Comparison of ENCODE assay signal across 26 mouse cellular contexts in the genomic region with DNA sequence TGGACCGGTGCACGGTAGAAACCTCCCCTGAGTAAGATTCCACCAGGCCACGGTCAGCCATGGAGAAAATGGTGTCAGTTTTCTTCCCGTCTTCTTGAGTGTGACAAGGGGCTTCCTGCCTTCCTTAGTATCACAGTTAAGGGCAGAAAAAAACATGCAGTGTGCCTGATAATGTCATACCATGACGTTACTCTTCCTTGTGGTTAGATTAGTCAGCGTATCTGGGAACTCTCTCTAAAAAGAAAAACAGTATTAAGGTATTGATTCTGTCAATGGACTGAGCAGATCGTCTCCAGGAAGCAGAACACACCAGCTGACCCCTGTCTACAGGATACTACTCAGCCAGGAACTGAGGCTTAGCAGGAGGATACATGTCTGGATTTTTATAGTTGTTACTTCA. TPM values are rescaled to one million over a fixed set of nuclear protein-coding genes. Genes with fewer than 3 reads are reported as not detected.
A peak's percentile ranks its signal among the peaks of the same experiment; 100 is the strongest.
DNase-seq lines count a peak whose midpoint lies in the region; ATAC-seq and TF ChIP-seq lines count a peak whose summit lies in the region.
"Had no signal": no experiment of that assay in that cellular context is flagged by ENCODE, and none has a peak within 500 bp of the region (broad histone marks: within the 10 kb centered on the region; RNA-seq: fewer than 3 reads in every experiment).

No protein-coding gene starts in this region.

- H3K9ac ChIP-seq in kidney, embryonic 16.5 days (replicated peaks; ENCODE audit: low read length) = no peak overlapping the region
- H3K9ac ChIP-seq in kidney, embryonic 14.5 days (ENCODE audit: low read depth, low read length) = no peak overlapping the region
- peak overlapping the region; percentile 69 for H3K9ac ChIP-seq in MEL (ENCODE audit: control insufficient read depth, low read depth, low read length, poor library complexity, severe bottlenecking)
- no peak overlapping the region for H3K9ac ChIP-seq in liver, embryonic 14.5 days (replicated peaks)
- H3K9ac ChIP-seq: limb, embryonic 12.5 days had no signal

- no peaks in the 10 kb centered on the region for H3K9me3 ChIP-seq in kidney, embryonic 16.5 days (ENCODE audit: low read length)
- no peaks in the 10 kb centered on the region for H3K9me3 ChIP-seq in kidney, embryonic 14.5 days (ENCODE audit: control insufficient read depth, low read length)
- no peaks in the 10 kb centered on the region for H3K9me3 ChIP-seq in MEL (replicated peaks; ENCODE audit: insufficient read depth, low read length)
- H3K9me3 ChIP-seq in liver, embryonic 14.5 days (ENCODE audit: control insufficient read depth, low read length) = no peaks in the 10 kb centered on the region
- H3K9me3 ChIP-seq: G1E; heart, embryonic 10.5 days; hindbrain, embryonic 10.5 days; limb, embryonic 12.5 days; midbrain, embryonic 10.5 days had no signal

- no peak for TF ChIP-seq CTCF in MEL (IDR thresholded peaks at IDR 0.05 in 2 of 3, conservative IDR thresholded peaks at IDR 0.05 in 1 of 3; ENCODE audit: control insufficient read depth in 1 of 3, insufficient read depth in 1 of 3, low read depth in 2 of 3, low read length in 3 of 3, poor library complexity in 1 of 3, severe bottlenecking in 1 of 3)
- no peak for TF ChIP-seq CTCF in liver, embryonic 14.5 days (IDR thresholded peaks at IDR 0.05; ENCODE audit: low read depth)
- TF ChIP-seq CTCF in small intestine, adult 2 months (IDR thresholded peaks at IDR 0.05; ENCODE audit: extremely low read depth, insufficient read length, insufficient replicate concordance, low read depth, low read length) = no peak

- 42% methylated on average over 7 of the region's 7 CpGs for WGBS in kidney, embryonic 16.5 days
- 37% methylated on average over 7 of the region's 7 CpGs for WGBS in kidney, embryonic 14.5 days
- 15% methylated on average over 7 of the region's 7 CpGs for WGBS in liver, embryonic 14.5 days (ENCODE audit: insufficient replicate concordance)
- 66% methylated on average over 7 of the region's 7 CpGs for WGBS in small intestine, adult 2 months

- peak in 1 of 2 experiments; percentile 36; a peak in 1 of 4 replicates for TF ChIP-seq POLR2A in MEL (IDR thresholded peaks at IDR 0.05; ENCODE audit: control insufficient read depth in 1 of 2, insufficient read depth in 1 of 2, low read depth in 1 of 2, low read length in 2 of 2, poor library complexity in 1 of 2)
- no peak for TF ChIP-seq POLR2A in small intestine, adult 2 months (IDR thresholded peaks at IDR 0.05; ENCODE audit: low read depth, low read length)

- ATAC-seq in kidney, embryonic 16.5 days (ENCODE audit: low FRiP score, low TSS enrichment) = no peak
- no peak for ATAC-seq in kidney, embryonic 14.5 days (ENCODE audit: low FRiP score, low TSS enrichment)
- peak; percentile 41; the same call in 1 of the 2 replicates for ATAC-seq in liver, embryonic 14.5 days (ENCODE audit: insufficient read depth)
- ATAC-seq: forebrain, embryonic 14.5 days; hindbrain, postnatal 0 days; intestine, embryonic 16.5 days had no signal

- H3K27ac ChIP-seq in kidney, embryonic 16.5 days (ENCODE audit: low read length) = peak overlapping the region; percentile 47; the same call in 1 of the 2 replicates
- H3K27ac ChIP-seq in kidney, embryonic 14.5 days (ENCODE audit: low read depth, low read length) = no peak overlapping the region
- peak overlapping the region; percentile 84 for H3K27ac ChIP-seq in MEL (ENCODE audit: control insufficient read depth, low read depth, low read length)
- no peak overlapping the region for H3K27ac ChIP-seq in liver, embryonic 14.5 days
- H3K27ac ChIP-seq in small intestine, adult 2 months (ENCODE audit: insufficient read depth, low read depth, low read length) = peak overlapping the region; percentile 21; the same call in 1 of the 2 replicates
- H3K27ac ChIP-seq: heart, embryonic 10.5 days; hindbrain, embryonic 10.5 days; hindbrain, postnatal 0 days; limb, embryonic 12.5 days; midbrain, embryonic 10.5 days; stomach, postnatal 0 days had no signal

- peak; percentile 87 for DNase-seq in MEL (ENCODE audit: low read depth, low spot score)
- no peak for DNase-seq in liver, embryonic 14.5 days (ENCODE audit: low read depth in 3 of 3, low spot score in 3 of 3)
- no peak for DNase-seq in frontal cortex, postnatal 14 days (ENCODE audit: low spot score in 2 of 2)
- DNase-seq in left cerebral cortex, postnatal 36 days (ENCODE audit: low spot score in 2 of 2) = no peak
- DNase-seq: adrenal gland, postnatal 10 days; B cell, adult 2 months; cerebellum, adult 18-20 months; cerebellum, postnatal 25 days; gastrocnemius, postnatal 10 days; lung, adult 2 months; lung, postnatal 14 days; thymus, adult 2 months; thymus, postnatal 4 days had no signal

- no peak overlapping the region for H3K4me2 ChIP-seq in kidney, embryonic 16.5 days (replicated peaks; ENCODE audit: low read depth, low read length)
- H3K4me2 ChIP-seq in kidney, embryonic 14.5 days (replicated peaks; ENCODE audit: low read depth, low read length) = no peak overlapping the region
- no peak overlapping the region for H3K4me2 ChIP-seq in liver, embryonic 14.5 days (ENCODE audit: low read depth)
- H3K4me2 ChIP-seq: limb, embryonic 12.5 days had no signal

- intact Hi-C loops in left cerebral cortex, postnatal 36 days (cut with DNase I) = no loop called here

- no peak for TF ChIP-seq RAD21 in MEL (IDR thresholded peaks at IDR 0.05; ENCODE audit: low read depth, low read length)

- H3K4me1 ChIP-seq in kidney, embryonic 16.5 days (ENCODE audit: insufficient read depth, low read length) = peaks cover 8% of the 10 kb centered on the region; the same call in 1 of the 2 replicates
- no peaks in the 10 kb centered on the region for H3K4me1 ChIP-seq in kidney, embryonic 14.5 days (ENCODE audit: control insufficient read depth, insufficient read depth, low read length)
- peaks cover 36 to 43% of the 10 kb centered on the region in 2 experiments for H3K4me1 ChIP-seq in MEL (ENCODE audit: control insufficient read depth in 1 of 2, insufficient read depth in 2 of 2, low read length in 2 of 2)
- H3K4me1 ChIP-seq in liver, embryonic 14.5 days (replicated peaks; ENCODE audit: control insufficient read depth in 2 of 2, insufficient read depth in 2 of 2, low read length in 1 of 2) = peaks cover 0 to 19% of the 10 kb centered on the region in 2 experiments; a peak in 2 of 4 replicates
- peaks cover 5% of the 10 kb centered on the region; the same call in 1 of the 2 replicates for H3K4me1 ChIP-seq in small intestine, adult 2 months (ENCODE audit: control insufficient read depth, insufficient read depth, insufficient read length, low read length)
- H3K4me1 ChIP-seq: hindbrain, embryonic 10.5 days; limb, embryonic 12.5 days; midbrain, embryonic 10.5 days had no signal

- peak; percentile 89 to 94 for TF ChIP-seq EP300 in MEL (IDR thresholded peaks at IDR 0.05; ENCODE audit: low read depth in 1 of 2, low read length in 2 of 2)
- no peak for TF ChIP-seq EP300 in liver, embryonic 14.5 days (IDR thresholded peaks at IDR 0.05; ENCODE audit: low read depth)

- no peaks in the 10 kb centered on the region for H3K27me3 ChIP-seq in kidney, embryonic 16.5 days (ENCODE audit: insufficient read depth, low read length)
- no peaks in the 10 kb centered on the region for H3K27me3 ChIP-seq in kidney, embryonic 14.5 days (ENCODE audit: control insufficient read depth, insufficient read depth, low read length)
- no peaks in the 10 kb centered on the region for H3K27me3 ChIP-seq in MEL (ENCODE audit: control insufficient read depth in 1 of 2, insufficient read depth in 2 of 2, low read length in 2 of 2)
- no peaks in the 10 kb centered on the region for H3K27me3 ChIP-seq in liver, embryonic 14.5 days (ENCODE audit: control insufficient read depth, insufficient read depth, low read length)
- H3K27me3 ChIP-seq in small intestine, adult 2 months (ENCODE audit: control insufficient read depth, insufficient read depth, low read length) = no peaks in the 10 kb centered on the region
- H3K27me3 ChIP-seq: CH12.LX; limb, embryonic 12.5 days had no signal

- no peaks in the 10 kb centered on the region for H3K79me2 ChIP-seq in MEL (ENCODE audit: control insufficient read depth, insufficient read depth, low read length, poor library complexity)

- H3K36me3 ChIP-seq in kidney, embryonic 16.5 days (ENCODE audit: insufficient read depth, low read length) = no peaks in the 10 kb centered on the region
- no peaks in the 10 kb centered on the region for H3K36me3 ChIP-seq in kidney, embryonic 14.5 days (ENCODE audit: control insufficient read depth, insufficient read depth, low read length)
- H3K36me3 ChIP-seq in MEL (ENCODE audit: control insufficient read depth in 1 of 2, insufficient read depth in 2 of 2, low read length in 2 of 2) = peaks cover 0 to 40% of the 10 kb centered on the region in 2 experiments; a peak in 2 of 4 replicates
- no peaks in the 10 kb centered on the region for H3K36me3 ChIP-seq in liver, embryonic 14.5 days (replicated peaks; ENCODE audit: control insufficient read depth, insufficient read depth, low read depth)
- H3K36me3 ChIP-seq in small intestine, adult 2 months (ENCODE audit: control insufficient read depth, insufficient read depth, low read length) = no peaks in the 10 kb centered on the region
- H3K36me3 ChIP-seq: G1E had no signal

- no peak overlapping the region for H3K4me3 ChIP-seq in kidney, embryonic 16.5 days (ENCODE audit: low read length)
- no peak overlapping the region for H3K4me3 ChIP-seq in kidney, embryonic 14.5 days (ENCODE audit: low read length)
- H3K4me3 ChIP-seq in MEL (ENCODE audit: control insufficient read depth in 1 of 2, insufficient read depth in 1 of 2, low read depth in 2 of 2, low read length in 2 of 2) = peak overlapping the region; percentile 46 to 52
- no peak overlapping the region for H3K4me3 ChIP-seq in liver, embryonic 14.5 days (ENCODE audit: insufficient read depth in 1 of 2, low read depth in 2 of 2, low read length in 2 of 2)
- no peak overlapping the region for H3K4me3 ChIP-seq in small intestine, adult 2 months (ENCODE audit: low read depth, low read length)
- H3K4me3 ChIP-seq: heart, embryonic 10.5 days; hindbrain, embryonic 10.5 days; limb, embryonic 12.5 days; midbrain, embryonic 10.5 days had no signal

RNA-seq across cellular contexts. Expression of a gene that starts 36.1 kb away (rescaled TPM):
- 13.1 and 14.3 TPM in 2 replicates for polyA plus RNA-seq in kidney, embryonic 16.5 days (2015; fragmentation: Nextera tagmentation; extraction: Ambion mirVana)
- polyA plus RNA-seq in kidney, embryonic 14.5 days (2014; fragmentation: Nextera tagmentation; extraction: Ambion mirVana) = 13.5 and 18.1 TPM in 2 replicates
- 8.6 and 8.8 TPM in 2 replicates for total RNA-seq in MEL (2012; rRNA removed)
- 10 to 100 TPM; 19.0 to 28.3 TPM for polyA plus RNA-seq in MEL (2012; ENCODE audit: insufficient read depth in 1 of 2, insufficient read length in 2 of 2, low read depth in 1 of 2, low replicate concordance in 2 of 2, missing spikeins in 1 of 2)
- polyA plus RNA-seq in liver, embryonic 14.5 days (2012; rRNA removed) = 4.8 and 5.1 TPM in 2 replicates
- polyA plus RNA-seq in liver, embryonic 14.5 days (2014; fragmentation: Nextera tagmentation; extraction: Ambion mirVana) = 5.4 and 6.4 TPM in 2 replicates
- 6.4 and 11.5 TPM in 2 replicates for polyA plus RNA-seq in small intestine, adult 2 months (2012; rRNA removed)
- 10 to 100 TPM; 23.4 to 24.3 TPM for total RNA-seq in left cerebral cortex, postnatal 36 days (2021)

RNA-seq across cellular contexts. Expression of a gene that starts 56.1 kb away (rescaled TPM):
- polyA plus RNA-seq in kidney, embryonic 16.5 days (2015; fragmentation: Nextera tagmentation; extraction: Ambion mirVana) = 25.8 and 26.6 TPM in 2 replicates
- polyA plus RNA-seq in kidney, embryonic 14.5 days (2014; fragmentation: Nextera tagmentation; extraction: Ambion mirVana) = 23.4 and 33.9 TPM in 2 replicates
- 31.9 and 41.6 TPM in 2 replicates for total RNA-seq in MEL (2012; rRNA removed)
- polyA plus RNA-seq in MEL (2012; ENCODE audit: insufficient read depth in 1 of 2, insufficient read length in 2 of 2, low read depth in 1 of 2, low replicate concordance in 2 of 2, missing spikeins in 1 of 2) = 10 to 100 TPM in 1 of 2 experiments, not detected in 1; 38.2 TPM
- polyA plus RNA-seq in liver, embryonic 14.5 days (2012; rRNA removed) = 4.2 and 6.7 TPM in 2 replicates
- polyA plus RNA-seq in liver, embryonic 14.5 days (2014; fragmentation: Nextera tagmentation; extraction: Ambion mirVana) = 7.8 and 8.1 TPM in 2 replicates
- 1.5 and 1.6 TPM in 2 replicates for polyA plus RNA-seq in small intestine, adult 2 months (2012; rRNA removed)
- 10 to 100 TPM; 19.2 to 20.6 TPM for total RNA-seq in left cerebral cortex, postnatal 36 days (2021)

Comparison
In these comparisons a context has a peak if more than half of its experiments do, and no peak if none do; other contexts are left out.
1. H3K27ac ChIP-seq: peak in kidney, embryonic 16.5 days (single experiment), MEL (single experiment) and small intestine, adult 2 months (single experiment); none in kidney, embryonic 14.5 days (single experiment) and liver, embryonic 14.5 days (single experiment).
2. H3K4me3 ChIP-seq: peak in MEL (2 of 2); none in kidney, embryonic 16.5 days (single experiment), kidney, embryonic 14.5 days (single experiment), liver, embryonic 14.5 days (0 of 2) and small intestine, adult 2 months (single experiment).